Mouse (Mus musculus) MEL (cell line): ENCODE measurements around the gene Arhgef5.

Experiments
- BHLHE40 ChIP-seq: IDR thresholded peaks from 2 replicates; pipeline ENCODE4 v1.6.1; 2012; ENCODE audit warnings: low read depth, mild to moderate bottlenecking, inconsistent platforms, low read length, improper control_type of control experiment, borderline replicate concordance
- CTCF ChIP-seq, 3 experiments: IDR thresholded peaks in 2 of 3; conservative IDR thresholded peaks in 1 of 3; 2 replicates each; pipeline ENCODE4 v1.5.1; 2011 to 2012; ENCODE audit warnings: low read length in 3 of 3, low read depth in 2 of 3, mild to moderate bottlenecking in 2 of 3, improper control_type of control experiment in 1 of 3, inconsistent platforms in 1 of 3, mixed read lengths in 1 of 3, moderate library complexity in 1 of 3; ENCODE audit not compliant: control insufficient read depth in 1 of 3, insufficient read depth in 1 of 3, poor library complexity in 1 of 3, severe bottlenecking in 1 of 3
- EP300 ChIP-seq, 2 experiments: IDR thresholded peaks; 2 replicates each; pipeline ENCODE4 v1.6.1; 2011; ENCODE audit warnings: improper control_type of control experiment in 2 of 2, low read length in 2 of 2, low read depth in 1 of 2, mild to moderate bottlenecking in 1 of 2

- TF ChIP-seq CTCF (IDR thresholded peaks at IDR 0.05 in 2 of 3, conservative IDR thresholded peaks at IDR 0.05 in 1 of 3; ENCODE audit: control insufficient read depth in 1 of 3, insufficient read depth in 1 of 3, low read depth in 2 of 3, low read length in 3 of 3, poor library complexity in 1 of 3, severe bottlenecking in 1 of 3) (no peak), EP300 (IDR thresholded peaks at IDR 0.05; ENCODE audit: low read depth in 1 of 2, low read length in 2 of 2) (no peak), BHLHE40 (no peak)
These were observed 27.2 kb downstream of the Arhgef5 start for GRCm38 (mm10) chr6:43292471-43293076.
